Mouse (Mus musculus) olfactory bulb, adult 2 months (tissue): ENCODE measurements around the gene Rln3.

Experiments
- CTCF ChIP-seq: fragments of 200-500 bp; IDR thresholded peaks from 2 replicates; pipeline ENCODE4 v1.5.1; 2012; ENCODE audit warnings: low read depth, mild to moderate bottlenecking, low read length, moderate library complexity; ENCODE audit not compliant: insufficient read depth
- POLR2A ChIP-seq: fragments of 200-500 bp; IDR thresholded peaks from 2 replicates; pipeline ENCODE4 v1.6.1; 2012; ENCODE audit warnings: mild to moderate bottlenecking, low read depth, low read length, moderate library complexity; ENCODE audit not compliant: insufficient read depth

GRCm38 (mm10) chr8:84071921-84072320 is 27.1 kb upstream of the Rln3 start:
- no peak for TF ChIP-seq CTCF
- no peak for TF ChIP-seq POLR2A
